Mouse (Mus musculus) embryonic facial prominence, embryonic 15.5 days (tissue): ENCODE measurements around the gene Ccdc158. TPM values are rescaled to one million over a fixed set of nuclear protein-coding genes. Genes with fewer than 3 reads are reported as not detected.

ENCODE experiments used
- ATAC-seq: fragments of 200-750 bp; cut with Nextera tagmentation; 2 replicates; pipeline ENCODE4 v1.8.0; 2017; ENCODE audit warnings: low read depth, moderate TSS enrichment; ENCODE audit not compliant: insufficient number of reproducible peaks, low FRiP score, low TSS enrichment
- H3K27ac ChIP-seq: fragments of 300-500 bp; sonication (generic); replicated peaks from 2 replicates; pipeline ENCODE4 v1.5.1; 2015; ENCODE audit warnings: mild to moderate bottlenecking, inconsistent platforms
- H3K27me3 ChIP-seq: fragments of 300-500 bp; sonication (generic); 2 replicates; pipeline ENCODE4 v1.6.1; 2015; ENCODE audit warnings: inconsistent platforms
- H3K36me3 ChIP-seq: fragments of 300-500 bp; sonication (generic); 2 replicates; pipeline ENCODE4 v1.6.1; 2015; ENCODE audit warnings: mild to moderate bottlenecking, inconsistent platforms
- H3K4me1 ChIP-seq: fragments of 300-500 bp; sonication (generic); 2 replicates; pipeline ENCODE4 v1.6.1; 2015; ENCODE audit warnings: inconsistent platforms
- H3K4me2 ChIP-seq: fragments of 300-500 bp; sonication (generic); replicated peaks from 2 replicates; pipeline ENCODE4 v1.6.1; 2015; ENCODE audit warnings: mild to moderate bottlenecking, inconsistent platforms
- H3K4me3 ChIP-seq: fragments of 300-500 bp; sonication (generic); replicated peaks from 2 replicates; pipeline ENCODE4 v1.5.1; 2015; ENCODE audit warnings: mild to moderate bottlenecking, inconsistent platforms
- H3K9ac ChIP-seq: fragments of 300-500 bp; sonication (generic); 2 replicates; pipeline ENCODE4 v1.6.1; 2015; ENCODE audit warnings: inconsistent platforms
- H3K9me3 ChIP-seq: fragments of 300-500 bp; sonication (generic); replicated peaks from 2 replicates; pipeline ENCODE4 v1.6.1; 2016; ENCODE audit warnings: inconsistent platforms
- WGBS: fragments of 180-500 bp; shearing (Covaris S2); methylation state at CpG from one replicate; pipeline ENCODE4 v1.1.7; 2015; 5-methylcytosine and 5-hydroxymethylcytosine counted together
- polyA plus RNA-seq: library from polyadenylated mRNA; unstranded; fragments of >200 nt; fragmentation: Nextera tagmentation; extraction: Ambion mirVana; gene quantifications from 2 replicates; pipeline ENCODE4 v1.2.1, GENCODE M21; 2015

Ccdc158 gene
- polyA plus RNA-seq, 1 experiment from 2014 or later, result 1.1 TPM

DNA sequence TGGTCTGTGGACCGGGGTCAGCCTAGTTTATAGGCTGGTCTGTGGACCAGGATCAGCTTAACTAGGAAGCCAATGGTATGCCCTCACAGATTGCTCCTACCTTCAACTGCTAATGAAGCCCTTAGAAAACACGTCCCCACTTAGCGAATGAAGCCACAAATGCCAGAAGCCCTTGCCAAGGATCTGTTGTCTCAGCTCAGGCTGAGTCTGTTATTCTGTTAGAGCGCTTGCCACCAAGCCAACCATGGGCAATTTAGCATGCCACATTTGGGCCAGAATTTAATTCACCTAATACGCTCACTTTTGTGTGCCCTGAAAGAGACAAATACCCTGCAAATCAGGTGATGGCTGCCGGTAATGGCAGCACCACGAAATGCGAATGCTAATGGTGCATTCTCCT is 28.6 kb upstream of the Ccdc158 start:
- no peaks in the 10 kb centered on the region for H3K36me3 ChIP-seq
- H3K27ac ChIP-seq, result no peak overlapping the region
- H3K27me3 ChIP-seq, result no peaks in the 10 kb centered on the region
- no peak overlapping the region for H3K9ac ChIP-seq
- H3K4me3 ChIP-seq, result no peak overlapping the region
- 89% methylated on average over 8 of the region's 8 CpGs for WGBS
- no peak overlapping the region for H3K4me2 ChIP-seq
- no peak for ATAC-seq
- peaks cover 2% of the 10 kb centered on the region; the same call in 1 of the 2 replicates for H3K4me1 ChIP-seq
- H3K9me3 ChIP-seq, result no peaks in the 10 kb centered on the region

DNA sequence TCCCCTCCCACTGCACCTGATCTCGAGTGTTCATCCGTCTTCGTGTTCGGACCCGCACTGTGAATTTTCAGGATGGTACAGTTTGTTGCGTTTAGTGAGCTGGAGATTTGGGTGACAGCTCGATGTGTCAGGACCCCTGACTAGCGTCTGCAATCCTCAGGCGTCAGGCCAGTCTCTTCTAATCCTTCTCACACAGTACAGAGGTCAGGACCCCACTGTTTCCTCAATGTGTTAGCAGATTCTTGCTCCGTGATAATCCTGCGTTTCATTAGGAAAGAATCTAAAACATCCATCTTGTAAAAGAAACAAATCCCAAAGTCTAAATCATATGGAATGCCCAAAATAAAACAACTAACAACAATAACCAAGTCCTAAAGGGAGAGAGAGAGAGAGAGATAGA is 26.7 kb upstream of the Ccdc158 start:
- H3K4me2 ChIP-seq, result no peak overlapping the region
- no peak for ATAC-seq

DNA sequence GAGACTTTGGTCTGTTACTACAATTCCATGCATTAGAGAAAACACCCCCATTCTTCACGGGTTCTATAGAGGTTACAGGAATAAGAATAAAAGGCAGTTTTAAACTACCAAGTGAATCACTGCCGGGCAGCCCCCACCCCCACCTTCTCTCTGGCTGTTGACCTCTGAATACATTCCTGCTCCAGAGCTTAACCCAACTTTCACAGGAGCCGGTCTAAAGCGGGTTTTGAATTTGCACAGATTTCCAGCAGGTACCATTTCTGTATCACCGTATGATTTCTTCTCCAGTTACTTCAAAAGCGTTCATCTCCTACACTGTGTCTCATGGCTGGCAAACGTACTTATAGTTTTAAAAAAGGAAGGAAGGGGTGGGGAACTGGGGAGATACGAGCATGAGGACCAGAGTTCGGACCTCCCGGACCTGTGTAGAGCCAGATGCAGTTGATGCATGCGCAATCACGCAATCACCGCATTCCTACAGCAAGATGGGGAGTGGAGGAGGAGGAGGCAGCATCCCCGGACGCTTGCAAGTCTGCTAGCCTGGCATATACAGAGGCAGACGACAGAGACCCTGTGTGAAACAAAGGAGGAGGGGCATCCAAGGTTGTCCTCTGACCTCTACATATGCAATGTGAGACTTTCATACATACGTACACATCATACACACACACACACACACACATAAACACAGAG is 23.9 kb upstream of the Ccdc158 start:
- H3K4me3 ChIP-seq, result peak overlapping the region; percentile 21; the same call in 1 of the 2 replicates
- peaks cover 9% of the 10 kb centered on the region; the same call in 1 of the 2 replicates for H3K4me1 ChIP-seq
- no peaks in the 10 kb centered on the region for H3K27me3 ChIP-seq
- no peaks in the 10 kb centered on the region for H3K36me3 ChIP-seq
- H3K9me3 ChIP-seq, result no peaks in the 10 kb centered on the region
- WGBS, result 8% methylated on average over 17 of the region's 17 CpGs
- ATAC-seq, result peak; percentile 51; the same call in 1 of the 2 replicates
- peak overlapping the region; percentile 45 for H3K4me2 ChIP-seq
- no peak overlapping the region for H3K27ac ChIP-seq
- no peak overlapping the region for H3K9ac ChIP-seq

More for the DNA sequence above, 26.7 kb upstream of the Ccdc158 start:
- H3K27me3 ChIP-seq, result no peaks in the 10 kb centered on the region
- no peaks in the 10 kb centered on the region for H3K9me3 ChIP-seq
- no peak overlapping the region for H3K9ac ChIP-seq
- WGBS, result 47% methylated on average over 11 of the region's 11 CpGs
- H3K4me1 ChIP-seq, result peaks cover 9% of the 10 kb centered on the region; the same call in 1 of the 2 replicates
- no peaks in the 10 kb centered on the region for H3K36me3 ChIP-seq
- H3K4me3 ChIP-seq, result no peak overlapping the region
- no peak overlapping the region for H3K27ac ChIP-seq

DNA sequence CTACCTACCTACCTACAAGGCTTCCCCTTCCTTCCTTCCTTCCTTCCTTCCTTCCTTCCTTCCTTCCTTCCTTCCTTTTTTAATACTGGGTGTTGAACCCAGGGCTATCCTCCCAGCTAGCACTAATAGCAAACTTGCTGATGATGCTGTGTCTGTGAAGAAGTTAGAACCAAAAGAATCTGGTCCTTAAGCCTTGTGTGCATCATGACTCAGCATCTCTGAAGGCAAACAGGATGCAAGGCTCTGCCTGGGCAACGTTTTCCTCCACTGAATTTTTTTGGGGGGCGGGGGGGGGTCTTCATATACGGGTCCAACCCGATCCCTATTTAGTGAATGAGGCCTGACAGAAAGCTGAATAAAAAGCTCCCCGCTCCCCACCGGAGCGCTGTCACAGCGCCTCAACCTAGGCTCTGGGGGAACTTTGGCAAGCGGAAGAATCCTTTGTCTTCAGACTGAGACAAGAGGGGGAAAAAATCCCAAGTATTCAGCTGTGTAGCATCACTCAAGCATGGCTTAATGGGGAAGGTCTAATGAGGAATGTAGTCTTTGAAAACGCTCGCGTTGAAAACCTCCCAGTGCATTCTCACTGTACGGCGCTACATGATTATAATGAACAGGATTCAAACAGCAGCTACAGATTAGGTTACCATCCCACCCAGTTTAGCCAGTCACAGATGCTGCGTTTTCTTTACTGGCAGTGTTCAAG is 23.2 kb upstream of the Ccdc158 start:
- Histone ChIP-seq H3K36me3 (no peaks in the 10 kb centered on the region), H3K9me3 (no peaks in the 10 kb centered on the region), H3K4me2 (peak overlapping the region; percentile 45), H3K4me3 (peak overlapping the region; percentile 21), H3K9ac (no peak overlapping the region), H3K4me1 (peaks cover 9% of the 10 kb centered on the region; the same call in 1 of the 2 replicates), H3K27me3 (no peaks in the 10 kb centered on the region), H3K27ac (no peak overlapping the region)
- peak; percentile 83; the same call in 1 of the 2 replicates for ATAC-seq
- WGBS, result 1% methylated on average over 15 of the region's 15 CpGs

DNA sequence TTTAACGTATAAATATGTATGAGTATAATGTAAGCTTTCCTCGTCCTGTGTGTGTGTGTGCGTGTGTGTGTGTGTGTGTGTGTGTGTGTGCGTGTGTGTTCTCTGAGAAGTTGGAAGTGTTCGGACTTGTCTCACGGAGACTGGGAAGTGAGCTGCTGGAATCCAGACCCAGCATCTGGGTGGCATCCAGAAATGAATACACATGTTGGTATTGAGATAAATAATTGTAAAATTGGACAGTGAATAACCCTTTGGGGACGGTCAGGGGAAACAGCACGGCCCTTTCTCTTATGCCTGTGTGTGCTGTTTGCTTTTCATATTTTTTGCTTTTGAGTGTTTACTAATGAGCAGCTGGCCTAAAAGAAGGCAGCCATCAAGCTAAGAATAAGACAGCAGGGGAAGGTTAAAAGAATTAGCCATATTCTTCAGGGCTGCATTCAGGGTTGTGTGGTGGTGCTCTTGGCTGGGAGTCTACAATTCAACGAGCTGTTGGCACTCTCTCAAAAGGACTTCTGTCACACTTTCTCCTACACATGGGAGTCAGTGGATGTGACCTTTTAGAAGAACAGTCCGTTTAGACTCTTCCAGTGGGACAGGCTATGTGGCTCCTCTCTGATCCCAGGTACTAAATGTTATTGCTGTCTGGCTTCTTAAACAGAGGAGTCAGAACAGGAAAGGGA is 19.4 kb upstream of the Ccdc158 start:
- ATAC-seq, result no peak
- Histone ChIP-seq H3K27me3 (no peaks in the 10 kb centered on the region), H3K4me1 (peaks cover 9% of the 10 kb centered on the region; the same call in 1 of the 2 replicates), H3K27ac (no peak overlapping the region), H3K9me3 (no peaks in the 10 kb centered on the region), H3K36me3 (no peaks in the 10 kb centered on the region), H3K9ac (no peak overlapping the region), H3K4me3 (no peak overlapping the region), H3K4me2 (no peak overlapping the region)
- WGBS, result 71% methylated on average over 10 of the region's 10 CpGs

DNA sequence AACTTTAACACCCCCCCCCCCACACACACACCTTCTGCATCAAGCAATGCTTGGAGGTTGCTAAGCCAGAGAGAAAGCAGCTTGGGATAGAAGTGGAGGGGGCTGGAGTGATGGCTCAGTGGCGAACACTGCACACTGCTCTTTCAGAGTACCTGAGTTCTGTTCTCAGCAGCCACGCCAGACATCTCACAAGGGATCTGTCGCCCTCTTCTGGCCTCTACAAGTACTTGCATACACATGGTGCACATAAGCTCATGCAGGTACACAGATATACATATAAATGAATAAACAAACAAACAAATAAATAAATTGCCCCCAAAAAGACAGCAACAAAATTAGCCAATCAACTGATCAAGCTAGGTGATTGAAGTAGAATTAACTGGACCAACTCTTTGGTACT is 18.7 kb upstream of the Ccdc158 start:
- 90% methylated on average over 3 of the region's 3 CpGs for WGBS
- Histone ChIP-seq H3K4me1 (peaks cover 7% of the 10 kb centered on the region; the same call in 1 of the 2 replicates), H3K9ac (no peak overlapping the region), H3K27me3 (no peaks in the 10 kb centered on the region), H3K4me3 (no peak overlapping the region), H3K4me2 (no peak overlapping the region), H3K9me3 (no peaks in the 10 kb centered on the region), H3K27ac (no peak overlapping the region), H3K36me3 (no peaks in the 10 kb centered on the region)
- ATAC-seq, result no peak

DNA sequence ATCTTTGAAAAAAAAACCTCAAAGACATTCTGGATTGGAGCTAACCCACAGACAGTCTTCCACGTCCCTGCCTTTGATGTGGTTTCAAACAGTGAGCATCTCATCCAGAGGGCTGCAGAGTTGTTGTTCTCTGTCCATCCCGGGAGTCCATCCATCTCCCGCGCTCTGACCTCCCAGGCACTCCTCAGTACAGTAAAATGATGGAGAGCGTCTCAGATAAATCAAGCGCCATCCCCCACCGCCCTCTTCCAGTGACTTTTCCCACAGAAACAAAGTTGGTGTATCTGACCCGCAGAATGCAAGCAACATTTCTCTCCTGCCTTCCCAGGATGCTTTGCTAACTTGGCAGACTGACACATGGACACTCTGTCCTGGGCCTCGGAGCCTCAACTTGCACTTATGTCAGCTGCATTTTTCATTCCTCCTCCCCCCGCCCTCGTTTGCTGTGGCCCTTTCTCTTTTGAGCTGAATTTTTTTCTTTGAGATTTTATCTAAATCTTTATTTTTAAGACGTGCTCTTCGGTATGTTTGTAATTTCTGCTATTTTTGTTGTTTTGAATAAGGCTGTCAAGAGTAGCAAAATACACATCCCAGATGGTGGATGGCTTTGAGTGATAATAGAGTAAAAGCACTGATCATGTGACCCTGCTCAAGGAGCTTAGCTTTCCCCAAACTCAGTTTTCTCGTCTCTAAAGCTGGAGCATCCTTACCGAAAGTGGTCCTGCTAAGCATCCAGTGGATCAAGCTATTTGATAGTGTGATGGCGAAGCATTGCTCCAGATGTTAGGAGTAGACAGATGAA is 17.3 kb upstream of the Ccdc158 start:
- no peak overlapping the region for H3K4me2 ChIP-seq
- H3K4me1 ChIP-seq, result no peaks in the 10 kb centered on the region
- H3K9me3 ChIP-seq, result no peaks in the 10 kb centered on the region
- no peak overlapping the region for H3K4me3 ChIP-seq
- H3K27me3 ChIP-seq, result no peaks in the 10 kb centered on the region
- H3K9ac ChIP-seq, result no peak overlapping the region
- no peaks in the 10 kb centered on the region for H3K36me3 ChIP-seq
- H3K27ac ChIP-seq, result no peak overlapping the region
- WGBS, result 56% methylated on average over 16 of the region's 16 CpGs
- no peak for ATAC-seq

DNA sequence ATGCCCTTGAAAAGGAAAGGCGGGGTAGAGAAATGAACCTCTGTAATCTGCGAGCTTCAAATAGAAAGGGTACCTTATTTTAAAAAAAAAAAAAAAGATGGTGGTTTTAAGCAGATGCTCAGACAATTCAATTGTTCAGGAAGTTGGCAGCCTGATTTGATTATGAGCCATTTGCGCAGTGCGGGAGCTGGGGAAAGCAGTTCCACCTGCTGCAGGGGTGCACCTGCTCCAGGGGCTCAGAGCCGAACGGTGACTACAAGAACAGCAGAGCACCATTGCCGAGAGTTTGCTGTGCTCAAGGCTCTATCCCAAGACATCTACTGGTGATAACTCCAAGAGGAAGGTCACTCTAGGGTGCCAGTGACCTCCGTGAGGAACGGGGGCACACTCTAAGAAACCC is 13.5 kb upstream of the Ccdc158 start:
- Histone ChIP-seq H3K27me3 (peaks cover 4% of the 10 kb centered on the region; the same call in 1 of the 2 replicates), H3K9me3 (no peaks in the 10 kb centered on the region), H3K4me3 (no peak overlapping the region), H3K36me3 (no peaks in the 10 kb centered on the region), H3K4me2 (no peak overlapping the region), H3K9ac (no peak overlapping the region), H3K4me1 (peaks cover under 1% of the 10 kb centered on the region; the same call in 1 of the 2 replicates), H3K27ac (no peak overlapping the region)
- 74% methylated on average over 9 of the region's 9 CpGs for WGBS
- ATAC-seq, result peak; percentile 65; the same call in 1 of the 2 replicates

DNA sequence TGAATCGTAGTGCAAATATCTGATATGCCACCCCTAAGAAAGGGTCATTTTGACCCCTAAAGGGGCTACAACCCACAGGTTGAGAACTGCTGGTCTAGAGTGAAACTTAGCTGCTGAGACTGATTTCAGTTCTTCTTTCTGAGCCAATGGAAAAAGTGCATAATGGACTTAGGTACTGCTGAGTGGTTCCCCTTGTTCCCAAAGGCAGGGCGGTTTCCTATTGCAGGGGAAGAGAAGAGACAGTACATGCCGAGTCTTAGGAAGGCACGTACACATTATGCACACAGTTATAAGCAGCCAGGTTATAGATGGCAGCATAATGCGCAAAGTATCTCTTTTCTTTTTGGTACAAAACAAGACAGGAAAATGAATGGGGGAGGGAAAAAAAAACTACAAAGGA is 13.1 kb upstream of the Ccdc158 start:
- H3K4me2 ChIP-seq, result no peak overlapping the region
- no peak for ATAC-seq
- peaks cover 4% of the 10 kb centered on the region; the same call in 1 of the 2 replicates for H3K27me3 ChIP-seq
- H3K4me3 ChIP-seq, result no peak overlapping the region
- H3K4me1 ChIP-seq, result peaks cover 5% of the 10 kb centered on the region; the same call in 1 of the 2 replicates
- H3K9me3 ChIP-seq, result no peaks in the 10 kb centered on the region
- no peak overlapping the region for H3K27ac ChIP-seq
- H3K36me3 ChIP-seq, result no peaks in the 10 kb centered on the region
- 80% methylated on average over 5 of the region's 5 CpGs for WGBS
- no peak overlapping the region for H3K9ac ChIP-seq

DNA sequence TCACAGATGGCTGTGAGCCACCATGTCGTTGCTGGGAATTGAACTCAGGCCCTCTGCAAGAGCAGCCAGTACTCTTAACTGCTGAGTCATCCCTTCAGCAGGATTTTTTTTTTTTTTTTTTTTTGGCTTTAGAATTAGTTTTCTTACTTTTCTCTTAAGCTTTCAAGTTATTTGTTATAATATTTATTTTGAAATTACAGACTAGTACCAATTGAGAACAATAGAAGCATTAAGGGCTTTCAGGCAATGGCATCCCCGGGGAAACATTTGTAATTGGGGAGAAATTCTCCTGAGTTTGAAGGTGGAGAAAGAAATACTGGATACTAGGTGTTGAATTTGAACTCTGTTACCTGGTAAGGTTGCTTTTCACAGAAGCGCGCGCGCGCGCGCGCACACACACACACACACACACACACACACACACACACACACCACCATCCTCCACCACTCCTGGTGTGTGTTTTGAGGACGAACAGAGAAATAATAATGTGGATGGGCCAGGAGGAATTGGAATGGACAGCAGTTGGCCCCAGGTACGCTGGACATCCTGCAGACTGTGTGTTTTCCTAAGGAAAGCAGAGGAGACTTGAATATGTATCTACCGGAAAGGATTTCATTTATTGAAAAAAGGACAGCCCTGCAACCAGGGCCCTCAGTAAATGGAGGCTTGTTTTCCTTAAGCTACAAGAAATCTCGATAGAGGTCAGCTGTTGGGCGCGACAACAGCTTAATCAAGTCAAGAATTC is 9.8 kb upstream of the Ccdc158 start:
- Histone ChIP-seq H3K27me3 (peaks cover 4% of the 10 kb centered on the region; the same call in 1 of the 2 replicates), H3K4me2 (no peak overlapping the region), H3K4me1 (peaks cover 10% of the 10 kb centered on the region), H3K9ac (no peak overlapping the region), H3K36me3 (no peaks in the 10 kb centered on the region), H3K27ac (no peak overlapping the region), H3K9me3 (no peaks in the 10 kb centered on the region), H3K4me3 (no peak overlapping the region)
- ATAC-seq, result no peak
- 91% methylated on average over 16 of the region's 16 CpGs for WGBS
